Mouse (Mus musculus): Measurements from ENCODE around the gene Pald1. TPM values are rescaled to one million over a fixed set of nuclear protein-coding genes. Genes with fewer than 3 reads are reported as not detected.

Gene Pald1
- polyA plus RNA-seq, 1 experiment, result 36.0 TPM

GRCm38 (mm10) chr10:61325782-61326328 lies 57.5 kb downstream of the Pald1 start:
- Histone ChIP-seq H3K9ac (ENCODE audit: low read depth, poor library complexity, severe bottlenecking) (no peak overlapping the region), H3K36me3 (ENCODE audit: control insufficient read depth, insufficient read depth, low read length, poor library complexity, severe bottlenecking) (peaks cover 12% of the 10 kb centered on the region; the same call in 1 of the 2 replicates), H3K4me1 (ENCODE audit: control insufficient read depth, insufficient read depth, low read length) (no peaks in the 10 kb centered on the region), H3K27ac (ENCODE audit: insufficient read depth, low read length) (peak overlapping the region; percentile 62; the same call in 1 of the 2 replicates), H3K27me3 (ENCODE audit: control insufficient read depth, insufficient read depth, low read length, poor library complexity, severe bottlenecking) (no peaks in the 10 kb centered on the region), H3K4me3 (ENCODE audit: low read depth, low read length) (no peak overlapping the region), H3K9me3 (replicated peaks; ENCODE audit: control insufficient read depth, insufficient read depth, low read length, poor library complexity, severe bottlenecking) (no peaks in the 10 kb centered on the region)
- no peak for TF ChIP-seq CTCF (IDR thresholded peaks at IDR 0.05; ENCODE audit: low read depth, low read length)
- 0 out of 2 replicates have a peak, but pooled peaks have one; percentile 7 for TF ChIP-seq EP300 (IDR thresholded peaks at IDR 0.05; ENCODE audit: insufficient read depth, low read depth, low read length)
- no peak for TF ChIP-seq POLR2A (IDR thresholded peaks at IDR 0.05; ENCODE audit: insufficient read depth, low read length)

- H3K27me3 ChIP-seq (ENCODE audit: control insufficient read depth, insufficient read depth, low read length, poor library complexity, severe bottlenecking), result no peaks in the 10 kb centered on the region
- no peak overlapping the region for H3K27ac ChIP-seq (ENCODE audit: insufficient read depth, low read length)
- H3K9ac ChIP-seq (ENCODE audit: low read depth, poor library complexity, severe bottlenecking), result no peak overlapping the region
- no peak overlapping the region for H3K4me3 ChIP-seq (ENCODE audit: low read depth, low read length)
- no peaks in the 10 kb centered on the region for H3K9me3 ChIP-seq (replicated peaks; ENCODE audit: control insufficient read depth, insufficient read depth, low read length, poor library complexity, severe bottlenecking)
- no peaks in the 10 kb centered on the region for H3K4me1 ChIP-seq (ENCODE audit: control insufficient read depth, insufficient read depth, low read length)
- no peak for TF ChIP-seq EP300 (IDR thresholded peaks at IDR 0.05; ENCODE audit: insufficient read depth, low read depth, low read length)
- H3K36me3 ChIP-seq (ENCODE audit: control insufficient read depth, insufficient read depth, low read length, poor library complexity, severe bottlenecking), result peaks cover 12% of the 10 kb centered on the region; the same call in 1 of the 2 replicates
Measured at GRCm38 (mm10) chr10:61324717-61325116, 58.6 kb downstream of the Pald1 start.

- Histone ChIP-seq H3K27ac (ENCODE audit: insufficient read depth, low read length) (no peak overlapping the region), H3K36me3 (ENCODE audit: control insufficient read depth, insufficient read depth, low read length, poor library complexity, severe bottlenecking) (peaks cover 8% of the 10 kb centered on the region; the same call in 1 of the 2 replicates), H3K9ac (ENCODE audit: low read depth, poor library complexity, severe bottlenecking) (no peak overlapping the region), H3K9me3 (replicated peaks; ENCODE audit: control insufficient read depth, insufficient read depth, low read length, poor library complexity, severe bottlenecking) (no peaks in the 10 kb centered on the region), H3K4me3 (ENCODE audit: low read depth, low read length) (no peak overlapping the region), H3K4me1 (ENCODE audit: control insufficient read depth, insufficient read depth, low read length) (peaks cover 12% of the 10 kb centered on the region), H3K27me3 (ENCODE audit: control insufficient read depth, insufficient read depth, low read length, poor library complexity, severe bottlenecking) (no peaks in the 10 kb centered on the region)
- TF ChIP-seq EP300 (IDR thresholded peaks at IDR 0.05; ENCODE audit: insufficient read depth, low read depth, low read length) (0 out of 2 replicates have a peak, but pooled peaks have one; percentile 32), POLR2A (IDR thresholded peaks at IDR 0.05; ENCODE audit: insufficient read depth, low read length) (no peak), CTCF (IDR thresholded peaks at IDR 0.05; ENCODE audit: low read depth, low read length) (peak; percentile 32)
Measured at GRCm38 (mm10) chr10:61318527-61318926, 64.8 kb downstream of the Pald1 start.

GRCm38 (mm10) chr10:61315324-61315880 lies 67.9 kb downstream of the Pald1 start:
- Histone ChIP-seq H3K9ac (ENCODE audit: low read depth, poor library complexity, severe bottlenecking) (no peak overlapping the region), H3K27me3 (ENCODE audit: control insufficient read depth, insufficient read depth, low read length, poor library complexity, severe bottlenecking) (no peaks in the 10 kb centered on the region), H3K9me3 (replicated peaks; ENCODE audit: control insufficient read depth, insufficient read depth, low read length, poor library complexity, severe bottlenecking) (no peaks in the 10 kb centered on the region), H3K36me3 (ENCODE audit: control insufficient read depth, insufficient read depth, low read length, poor library complexity, severe bottlenecking) (no peaks in the 10 kb centered on the region), H3K27ac (ENCODE audit: insufficient read depth, low read length) (peak overlapping the region; percentile 90), H3K4me1 (ENCODE audit: control insufficient read depth, insufficient read depth, low read length) (peaks cover 12% of the 10 kb centered on the region), H3K4me3 (ENCODE audit: low read depth, low read length) (no peak overlapping the region)
- no peak for TF ChIP-seq POLR2A (IDR thresholded peaks at IDR 0.05; ENCODE audit: insufficient read depth, low read length)
- peak; percentile 92 for TF ChIP-seq EP300 (IDR thresholded peaks at IDR 0.05; ENCODE audit: insufficient read depth, low read depth, low read length)

- no peak for TF ChIP-seq POLR2A (IDR thresholded peaks at IDR 0.05; ENCODE audit: insufficient read depth, low read length)
- TF ChIP-seq CTCF (IDR thresholded peaks at IDR 0.05; ENCODE audit: low read depth, low read length), result no peak
- TF ChIP-seq EP300 (IDR thresholded peaks at IDR 0.05; ENCODE audit: insufficient read depth, low read depth, low read length), result no peak
- Histone ChIP-seq H3K9me3 (replicated peaks; ENCODE audit: control insufficient read depth, insufficient read depth, low read length, poor library complexity, severe bottlenecking) (no peaks in the 10 kb centered on the region), H3K9ac (ENCODE audit: low read depth, poor library complexity, severe bottlenecking) (peak overlapping the region; percentile 56; the same call in 1 of the 2 replicates), H3K27me3 (ENCODE audit: control insufficient read depth, insufficient read depth, low read length, poor library complexity, severe bottlenecking) (no peaks in the 10 kb centered on the region), H3K36me3 (ENCODE audit: control insufficient read depth, insufficient read depth, low read length, poor library complexity, severe bottlenecking) (no peaks in the 10 kb centered on the region), H3K4me3 (ENCODE audit: low read depth, low read length) (no peak overlapping the region), H3K27ac (ENCODE audit: insufficient read depth, low read length) (no peak overlapping the region), H3K4me1 (ENCODE audit: control insufficient read depth, insufficient read depth, low read length) (peaks cover 12% of the 10 kb centered on the region)
Measured at GRCm38 (mm10) chr10:61313750-61314149, 69.6 kb downstream of the Pald1 start.

- Histone ChIP-seq H3K4me1 (ENCODE audit: control insufficient read depth, insufficient read depth, low read length) (peaks cover 10% of the 10 kb centered on the region), H3K36me3 (ENCODE audit: control insufficient read depth, insufficient read depth, low read length, poor library complexity, severe bottlenecking) (no peaks in the 10 kb centered on the region), H3K9ac (ENCODE audit: low read depth, poor library complexity, severe bottlenecking) (no peak overlapping the region), H3K4me3 (ENCODE audit: low read depth, low read length) (no peak overlapping the region), H3K9me3 (replicated peaks; ENCODE audit: control insufficient read depth, insufficient read depth, low read length, poor library complexity, severe bottlenecking) (no peaks in the 10 kb centered on the region), H3K27me3 (ENCODE audit: control insufficient read depth, insufficient read depth, low read length, poor library complexity, severe bottlenecking) (no peaks in the 10 kb centered on the region), H3K27ac (ENCODE audit: insufficient read depth, low read length) (no peak overlapping the region)
- no peak for TF ChIP-seq CTCF (IDR thresholded peaks at IDR 0.05; ENCODE audit: low read depth, low read length)
- no peak for TF ChIP-seq EP300 (IDR thresholded peaks at IDR 0.05; ENCODE audit: insufficient read depth, low read depth, low read length)
- TF ChIP-seq POLR2A (IDR thresholded peaks at IDR 0.05; ENCODE audit: insufficient read depth, low read length), result no peak
Measured at GRCm38 (mm10) chr10:61312754-61313153, 70.6 kb downstream of the Pald1 start.

All from ES-Bruce4 (cell line).